Mouse (Mus musculus): Measurements from ENCODE around the gene Acaca.

Gene Acaca

GRCm38 (mm10) chr11:84150884-84151283 is 21.4 kb downstream of the Acaca start:
- no peak for DNase-seq (ENCODE audit: low spot score)

- no peak for DNase-seq (ENCODE audit: low spot score)
Observed at GRCm38 (mm10) chr11:84156535-84157262, 27.2 kb downstream of the Acaca start.

- DNase-seq (ENCODE audit: low spot score) = no peak
Observed at GRCm38 (mm10) chr11:84164123-84164522, 34.7 kb downstream of the Acaca start.

- no peak for DNase-seq (ENCODE audit: low spot score)
Observed at GRCm38 (mm10) chr11:84164561-84164960, 35.1 kb downstream of the Acaca start.

GRCm38 (mm10) chr11:84167046-84167526 is 37.6 kb downstream of the Acaca start, which contains the start of gene Gm11437:
Gene Gm11437, minus strand, starts transcription at chr11:84167476.
- no peak for DNase-seq (ENCODE audit: low spot score)

GRCm38 (mm10) chr11:84168701-84169288 is 39.3 kb downstream of the Acaca start:
- DNase-seq (ENCODE audit: low spot score) = no peak

GRCm38 (mm10) chr11:84172539-84173435 is 43.3 kb downstream of the Acaca start:
- DNase-seq (ENCODE audit: low spot score) = no peak

GRCm38 (mm10) chr11:84178571-84178970 is 49.1 kb downstream of the Acaca start:
- no peak for DNase-seq (ENCODE audit: low spot score)

GRCm38 (mm10) chr11:84179226-84179953 is 49.9 kb downstream of the Acaca start:
- peak; percentile 96 for DNase-seq (ENCODE audit: low spot score)

- peak; percentile 86 for DNase-seq (ENCODE audit: low spot score)
Observed at GRCm38 (mm10) chr11:84179954-84180598, 50.6 kb downstream of the Acaca start.

- no peak for DNase-seq (ENCODE audit: low spot score)
Observed at GRCm38 (mm10) chr11:84181286-84181685, 51.8 kb downstream of the Acaca start.

- no peak for DNase-seq (ENCODE audit: low spot score)
Observed at GRCm38 (mm10) chr11:84188530-84188929, 59.1 kb downstream of the Acaca start.

- DNase-seq (ENCODE audit: low spot score) = no peak
Observed at GRCm38 (mm10) chr11:84190581-84191233, 61.2 kb downstream of the Acaca start.

GRCm38 (mm10) chr11:84193249-84193648 is 63.8 kb downstream of the Acaca start:
- no peak for DNase-seq (ENCODE audit: low spot score)

GRCm38 (mm10) chr11:84194751-84195150 is 65.3 kb downstream of the Acaca start:
- DNase-seq (ENCODE audit: low spot score) = no peak

- no peak for DNase-seq (ENCODE audit: low spot score)
Observed at GRCm38 (mm10) chr11:84197607-84198402, 68.3 kb downstream of the Acaca start.

GRCm38 (mm10) chr11:84205776-84206175 is 76.3 kb downstream of the Acaca start:
- no peak for DNase-seq (ENCODE audit: low spot score)

- no peak for DNase-seq (ENCODE audit: low spot score)
Observed at GRCm38 (mm10) chr11:84210876-84211275, 81.4 kb downstream of the Acaca start.

- no peak for DNase-seq (ENCODE audit: low spot score)
Observed at GRCm38 (mm10) chr11:84218951-84219350, 89.5 kb downstream of the Acaca start.

GRCm38 (mm10) chr11:84243562-84243961 is 114.1 kb downstream of the Acaca start:
- no peak for DNase-seq (ENCODE audit: low spot score)
